Mouse (Mus musculus) retina, postnatal 1 day (tissue): ENCODE data around the gene Hecw1.

Experiments
- DNase-seq: peaks from one replicate; pipeline ENCODE4 v3.0.0-alpha.2; 2012

The Hecw1 gene

DNA sequence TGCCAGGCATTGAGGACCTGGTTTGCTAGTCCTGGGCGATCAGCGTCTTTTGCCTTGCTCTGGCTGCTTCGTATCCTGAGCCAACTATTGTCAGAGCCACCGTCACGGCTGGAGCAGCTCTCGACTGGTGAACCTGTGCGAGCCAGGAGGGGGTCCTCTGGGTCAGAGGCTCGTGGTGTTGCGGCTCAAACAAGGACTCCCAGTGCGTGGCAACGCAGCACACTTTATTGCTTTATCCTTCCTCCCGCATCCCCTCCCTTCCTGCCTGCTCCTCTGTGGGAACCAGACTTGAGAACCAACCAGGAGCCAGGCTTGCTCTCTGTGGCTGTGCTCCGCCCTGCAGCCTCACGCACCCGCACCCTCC is at the start of gene Hecw1:
Hecw1 (minus strand) TSS at position 323 of the 364 bp plus-strand sequence.
- DNase-seq, result peak; percentile 66

DNA sequence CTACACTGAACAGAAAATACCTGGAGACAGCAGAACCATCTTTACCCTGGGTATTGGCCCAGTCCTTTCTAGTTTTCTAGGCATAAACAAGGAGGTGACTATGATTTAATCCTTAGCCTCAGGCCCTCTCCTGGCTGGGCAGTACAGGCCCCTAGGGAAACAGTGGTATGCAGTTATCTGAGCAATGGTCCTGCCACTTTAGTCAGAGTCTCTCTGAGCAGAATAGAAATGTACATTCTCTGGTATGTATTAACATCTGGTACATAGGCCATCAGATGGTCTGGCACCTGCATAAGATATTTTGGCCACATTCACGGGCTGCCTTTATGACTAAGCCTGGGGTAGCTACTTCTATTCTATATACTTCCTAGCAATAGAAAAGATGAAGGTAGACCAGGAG is 38.3 kb upstream of the Hecw1 start:
- DNase-seq, result no peak

DNA sequence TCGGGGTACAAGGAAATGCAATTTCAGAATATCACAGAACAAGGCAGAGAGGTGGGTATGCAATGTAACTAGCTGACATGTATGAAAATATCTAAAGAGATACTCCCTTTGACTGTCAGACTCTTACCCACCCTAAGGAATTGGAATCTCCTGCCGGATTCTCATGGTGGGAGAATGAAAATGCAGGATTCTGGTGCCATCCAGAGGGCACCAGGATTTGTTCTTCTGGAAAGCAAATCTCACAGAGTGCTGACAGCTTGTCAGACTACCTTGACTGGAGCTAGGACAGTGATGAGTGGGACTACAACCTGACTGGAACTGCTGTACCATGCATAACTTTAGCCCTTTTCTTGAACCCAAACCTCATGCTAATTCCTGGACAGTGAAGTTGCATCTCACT is 29.6 kb upstream of the Hecw1 start:
- DNase-seq, result no peak

DNA sequence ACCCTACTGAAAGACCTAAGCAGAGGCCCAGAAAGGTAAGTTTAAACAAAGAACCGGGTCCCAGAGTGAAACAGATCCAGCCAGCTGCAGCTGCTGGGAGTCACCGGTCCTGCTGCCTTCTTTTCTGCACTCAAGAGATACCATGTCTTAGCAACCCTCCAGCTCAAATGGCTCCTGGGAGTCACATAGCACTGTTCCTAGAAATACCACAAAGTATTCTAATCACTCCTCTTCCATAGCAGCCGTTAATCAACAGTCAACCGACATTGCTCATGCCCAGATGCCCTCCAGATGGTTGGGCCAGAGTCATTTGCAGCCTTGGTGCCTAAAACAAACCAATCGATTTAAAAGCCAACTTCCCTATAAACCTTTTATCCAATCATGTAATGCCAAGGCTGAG is 19.8 kb upstream of the Hecw1 start:
- DNase-seq, result no peak

DNA sequence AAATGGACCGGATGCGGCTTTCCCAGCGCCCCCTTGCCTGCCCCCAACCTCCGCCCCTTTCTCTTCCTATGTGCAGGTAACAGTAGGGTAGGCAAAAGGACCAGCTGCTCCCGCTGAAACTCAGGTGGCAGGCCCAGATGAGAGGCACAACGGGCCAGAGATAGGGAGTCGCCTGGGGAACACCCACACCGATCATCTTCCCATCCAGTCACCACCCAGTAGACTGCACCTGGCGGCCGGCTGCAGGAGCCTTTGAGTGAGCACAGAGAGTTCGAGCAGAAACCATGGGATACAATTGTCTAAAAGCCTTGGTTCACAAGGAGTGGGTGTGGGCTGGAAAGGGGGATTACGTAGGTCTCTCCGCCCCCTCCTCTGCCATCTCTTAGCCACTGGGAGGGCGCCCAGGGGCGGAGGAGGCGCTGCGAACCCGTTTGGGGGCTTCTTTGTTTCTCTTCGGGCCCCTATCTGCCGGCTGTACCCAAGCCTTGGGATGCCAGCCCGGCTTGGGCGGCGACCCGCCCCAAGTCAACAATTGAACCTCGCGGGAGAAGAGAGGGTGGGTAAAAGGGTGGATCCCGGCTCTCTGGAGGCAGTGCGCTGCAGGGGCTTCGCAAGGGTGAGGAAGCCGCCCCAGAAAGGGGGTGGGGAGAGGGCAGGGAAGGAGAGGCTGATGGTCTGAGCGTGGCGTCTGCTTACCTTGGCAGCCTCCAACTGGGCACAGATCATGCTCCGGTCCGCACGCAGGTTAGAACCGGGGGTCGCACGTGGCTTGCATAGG is 711 bp downstream of the Hecw1 start:
- peak; percentile 78 for DNase-seq

DNA sequence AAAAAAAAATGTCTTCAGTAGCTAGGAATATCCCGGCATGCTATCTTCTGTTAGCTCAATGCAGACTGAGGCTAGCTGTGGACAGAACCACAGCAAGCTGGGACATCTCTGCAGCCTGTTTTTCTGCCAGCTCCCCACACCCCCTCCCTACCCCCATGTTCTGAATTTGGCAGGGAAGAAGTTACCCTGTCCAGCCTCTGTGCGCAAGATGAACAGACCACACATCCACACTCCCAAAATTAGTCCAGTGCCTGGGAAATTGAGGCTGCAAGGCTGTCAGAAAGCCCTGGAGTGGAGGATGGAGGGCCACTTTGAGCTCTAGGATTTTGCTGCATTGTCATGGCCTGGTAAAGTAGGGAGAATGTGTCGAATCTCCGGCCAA is 1.3 kb downstream of the Hecw1 start:
- DNase-seq, result no peak

DNA sequence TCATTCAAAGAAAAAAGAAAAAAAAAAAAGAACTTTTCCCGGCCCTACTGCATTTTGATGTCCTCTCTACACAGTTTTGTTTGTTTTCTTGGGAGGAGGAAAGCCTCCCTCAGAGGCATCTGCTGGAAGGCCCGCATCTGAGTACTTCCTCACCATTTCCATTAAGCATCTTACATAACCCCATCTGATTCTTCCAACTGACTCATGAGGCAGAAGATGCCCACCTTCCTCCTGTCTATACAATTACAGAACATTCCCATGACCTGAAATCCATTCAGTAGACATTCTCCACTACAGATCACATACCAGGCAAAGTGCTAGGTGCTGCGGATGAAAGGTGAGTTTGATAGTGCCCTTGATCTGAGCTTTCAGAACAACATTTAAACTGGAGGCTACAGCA is 3.4 kb downstream of the Hecw1 start:
- DNase-seq, result no peak

DNA sequence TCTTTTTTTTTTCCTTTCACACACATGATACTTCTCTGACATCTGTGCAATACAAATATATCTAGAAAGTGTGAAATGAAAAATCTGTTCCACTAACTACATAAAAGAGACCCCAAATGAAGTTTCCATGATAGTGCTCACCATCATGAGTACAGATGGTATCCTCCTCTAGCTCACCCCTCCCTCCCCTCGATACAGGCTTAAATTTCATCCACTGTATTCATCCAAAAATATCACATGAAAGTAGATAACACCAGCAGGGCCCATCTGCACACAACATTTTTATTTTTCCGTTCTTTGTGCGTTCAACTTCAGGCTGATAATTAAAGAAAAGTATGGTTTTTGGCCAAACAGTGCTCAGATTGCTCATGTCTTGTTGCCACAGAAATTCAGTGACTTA is 5.5 kb downstream of the Hecw1 start:
- DNase-seq, result no peak

DNA sequence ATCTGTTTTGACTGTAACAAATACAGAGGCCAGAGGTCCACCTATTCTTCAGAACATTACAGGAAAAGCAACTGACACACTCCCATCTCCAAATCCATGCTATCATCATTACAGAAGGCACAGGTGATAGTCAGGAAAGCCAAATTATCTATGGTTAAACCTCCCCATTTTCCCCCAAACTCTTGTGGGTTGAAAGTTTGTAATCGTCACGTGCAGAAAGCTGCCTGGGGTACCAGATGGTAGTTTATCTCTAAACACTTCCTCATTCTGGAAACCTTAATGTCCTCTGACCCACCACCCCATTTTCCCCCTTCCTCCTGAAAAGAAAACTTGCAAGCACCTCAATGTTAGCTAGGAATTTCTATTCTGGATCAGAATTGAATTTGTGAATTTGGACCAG is 7.9 kb downstream of the Hecw1 start:
- no peak for DNase-seq

DNA sequence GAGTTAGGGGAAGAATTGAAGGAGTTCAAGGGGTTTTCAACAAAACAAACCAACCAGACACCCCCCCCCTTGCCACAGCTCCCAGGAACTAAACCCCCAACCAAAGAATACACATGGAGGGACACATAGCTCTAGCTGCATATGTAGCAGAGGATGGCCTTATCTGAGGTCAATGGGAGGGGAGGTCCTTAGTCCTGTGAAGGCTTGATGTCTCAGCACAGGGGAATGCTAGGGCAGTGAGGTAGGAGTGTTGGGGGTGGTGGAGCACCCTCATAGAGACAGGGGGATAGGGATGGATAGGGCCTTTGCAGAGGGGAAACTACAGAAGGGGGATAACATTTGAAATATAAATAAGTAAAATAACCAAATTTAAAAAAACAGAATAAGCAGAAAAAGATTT is 9.1 kb downstream of the Hecw1 start:
- no peak for DNase-seq

DNA sequence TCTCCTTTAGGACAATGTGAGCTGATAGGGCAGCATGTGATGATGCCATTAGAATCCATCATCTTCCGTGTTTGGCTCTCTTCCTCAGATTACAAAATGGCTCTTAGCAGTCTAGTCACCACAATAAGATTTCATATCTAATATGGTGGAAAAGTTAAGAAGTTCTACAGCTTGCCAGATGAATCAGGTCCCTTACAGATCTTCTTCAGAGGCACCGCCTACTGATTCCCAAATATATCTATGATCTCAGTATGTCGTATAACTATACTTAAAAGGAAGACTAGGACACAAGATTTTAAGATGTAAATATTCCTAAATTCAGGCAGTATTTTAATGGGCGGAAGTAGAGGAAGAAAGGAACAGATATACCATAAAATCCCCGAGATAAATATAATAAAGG is 16.3 kb downstream of the Hecw1 start:
- DNase-seq, result no peak

DNA sequence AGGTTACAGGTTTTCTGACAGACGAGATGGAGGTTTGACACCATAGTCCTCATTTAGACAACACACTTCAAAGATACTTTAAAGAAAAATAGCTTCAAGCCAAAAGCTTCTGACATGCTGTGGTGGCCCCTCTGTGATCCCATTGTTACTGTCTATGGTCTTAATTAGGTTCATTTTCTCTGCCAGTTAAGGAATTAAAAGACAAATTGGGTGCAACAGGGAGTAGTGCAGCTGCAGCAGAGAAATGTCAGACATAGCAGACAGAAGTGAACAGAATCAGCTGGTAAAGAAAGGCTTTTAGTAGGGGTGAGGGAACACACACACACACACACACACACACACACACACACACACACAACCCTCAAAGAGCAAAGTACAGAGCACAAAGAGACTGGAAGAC is 22.8 kb downstream of the Hecw1 start:
- peak; percentile 26 for DNase-seq

DNA sequence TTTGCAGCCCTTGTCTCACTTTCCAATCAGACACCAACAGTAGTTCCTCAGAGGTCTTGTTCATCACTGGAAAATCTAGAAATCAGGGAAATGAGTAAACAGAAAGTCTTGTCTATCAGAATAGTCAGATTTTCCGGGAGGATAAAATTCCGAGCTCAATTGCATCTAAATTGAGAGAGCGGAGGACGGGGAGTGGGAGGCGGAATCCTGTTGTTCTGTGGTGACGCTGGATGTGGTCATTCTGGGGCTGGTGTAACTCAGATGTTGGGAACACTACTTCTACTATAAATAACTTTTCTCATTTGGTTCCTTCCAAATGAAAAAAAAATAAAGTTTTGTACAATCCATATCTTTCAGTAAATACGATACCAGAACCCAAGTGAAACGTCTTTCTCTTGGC is 24.2 kb downstream of the Hecw1 start:
- DNase-seq, result no peak

DNA sequence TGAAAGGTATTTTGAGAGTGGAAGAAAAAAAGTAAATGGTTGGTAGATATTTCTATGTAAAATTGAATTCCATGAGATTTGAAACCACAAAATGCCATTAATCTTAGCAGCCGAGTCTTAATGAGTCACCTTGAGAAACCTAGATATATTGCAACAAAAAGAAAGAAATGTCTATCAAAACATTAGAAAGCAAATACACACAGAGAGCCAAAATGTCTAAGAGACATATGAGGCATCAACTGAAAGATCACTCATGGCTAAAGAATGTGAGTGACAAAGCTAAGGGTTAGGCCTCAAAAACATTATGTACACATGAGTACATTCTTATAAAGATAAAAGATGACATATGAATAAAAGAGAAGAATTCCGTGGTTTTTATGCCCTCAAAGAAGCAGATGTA is 26.1 kb downstream of the Hecw1 start:
- DNase-seq, result no peak

DNA sequence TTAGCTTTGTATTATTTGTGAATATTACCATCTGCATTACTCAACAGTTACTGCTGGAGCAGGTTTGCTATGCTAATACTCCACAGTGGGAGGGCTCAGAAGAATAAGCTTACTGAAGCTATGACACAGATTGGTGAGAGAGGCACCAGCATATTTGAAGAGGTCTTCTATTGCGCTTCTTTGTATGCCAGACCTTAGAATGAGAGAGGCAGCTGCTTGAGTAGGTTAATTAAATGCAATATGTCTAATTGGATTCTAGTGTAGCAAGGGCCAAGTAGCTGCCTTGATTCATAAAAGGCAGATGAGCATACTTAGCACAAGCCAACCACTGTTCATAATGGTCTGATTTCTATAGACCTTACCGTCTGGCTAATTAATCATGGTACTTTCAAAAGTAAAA is 35.2 kb downstream of the Hecw1 start:
- peak; percentile 12 for DNase-seq

DNA sequence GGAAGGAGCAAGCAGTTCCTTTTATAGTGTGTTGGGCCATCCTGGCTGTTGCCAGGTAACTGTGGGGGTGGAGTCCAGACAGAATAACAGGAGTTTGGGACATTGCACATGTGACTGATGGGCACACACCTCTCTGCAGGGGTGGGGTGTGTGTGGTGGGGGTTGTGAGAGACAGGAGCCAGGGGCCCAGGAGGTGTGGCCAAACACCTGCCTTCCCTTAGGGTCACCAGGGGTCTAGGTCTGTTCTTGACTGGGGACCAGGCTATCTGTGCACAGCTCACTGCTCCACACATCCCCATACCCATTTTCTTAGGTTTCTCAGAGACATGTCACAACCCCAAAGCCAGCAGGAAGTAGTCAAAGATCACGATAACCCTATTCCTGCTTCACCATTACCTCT is 51.9 kb downstream of the Hecw1 start:
- DNase-seq, result no peak

DNA sequence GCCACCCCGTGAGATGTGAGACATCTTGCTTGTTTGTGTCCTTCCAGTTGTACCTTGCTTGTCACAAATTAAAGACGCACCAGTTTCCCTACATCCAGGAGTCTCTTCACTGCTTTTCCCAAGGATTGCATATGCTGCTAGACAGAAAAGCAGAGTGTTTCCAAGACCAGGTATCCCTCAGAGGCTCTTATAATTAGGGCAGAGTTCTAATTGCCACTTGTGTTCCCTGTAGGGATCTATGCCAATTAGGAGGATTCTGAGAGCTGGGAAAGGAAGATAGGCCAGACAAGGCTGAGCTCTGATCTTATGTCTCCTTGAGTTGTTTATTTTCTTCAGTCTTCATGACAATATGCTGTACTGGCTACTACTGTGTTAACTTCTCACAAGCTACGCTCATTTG is 55.5 kb downstream of the Hecw1 start:
- no peak for DNase-seq

DNA sequence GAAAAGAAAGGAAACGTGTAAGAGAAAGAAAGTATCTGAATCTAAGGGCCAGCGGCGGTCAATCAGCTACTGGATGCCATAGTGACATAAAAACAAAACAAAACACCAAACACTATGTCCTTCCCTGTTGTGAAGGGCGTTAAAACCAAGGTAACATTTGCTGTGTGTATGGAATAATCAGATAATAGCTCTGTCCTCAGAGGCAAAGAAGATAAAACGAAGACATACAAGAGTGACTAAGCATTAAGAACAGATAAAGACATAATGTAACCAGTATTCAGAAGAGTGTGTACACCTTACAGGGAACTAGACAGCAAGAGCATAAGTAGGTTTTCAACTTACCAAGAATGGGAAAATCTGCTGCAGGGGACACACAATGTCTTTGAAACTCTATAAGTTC is 62.0 kb downstream of the Hecw1 start:
- no peak for DNase-seq

DNA sequence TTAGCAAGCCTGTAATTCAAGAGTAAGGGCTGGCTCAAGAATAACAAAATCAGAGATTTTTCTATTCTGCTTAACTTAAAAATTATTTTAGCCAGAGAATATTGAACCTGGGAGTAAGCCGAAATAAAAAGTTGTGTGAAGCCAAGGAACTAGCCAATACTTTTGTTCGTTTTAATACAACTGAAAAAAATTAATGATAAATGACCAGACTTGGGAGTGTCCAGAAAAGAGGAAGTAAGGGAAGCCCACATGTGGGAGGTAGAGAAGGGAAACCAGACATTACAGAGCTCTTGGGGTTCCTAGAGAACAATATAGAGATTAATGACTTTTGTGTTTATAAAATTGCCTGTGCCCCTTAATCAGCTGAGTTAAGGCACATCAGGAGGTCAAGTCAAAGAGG is 66.0 kb downstream of the Hecw1 start:
- no peak for DNase-seq

DNA sequence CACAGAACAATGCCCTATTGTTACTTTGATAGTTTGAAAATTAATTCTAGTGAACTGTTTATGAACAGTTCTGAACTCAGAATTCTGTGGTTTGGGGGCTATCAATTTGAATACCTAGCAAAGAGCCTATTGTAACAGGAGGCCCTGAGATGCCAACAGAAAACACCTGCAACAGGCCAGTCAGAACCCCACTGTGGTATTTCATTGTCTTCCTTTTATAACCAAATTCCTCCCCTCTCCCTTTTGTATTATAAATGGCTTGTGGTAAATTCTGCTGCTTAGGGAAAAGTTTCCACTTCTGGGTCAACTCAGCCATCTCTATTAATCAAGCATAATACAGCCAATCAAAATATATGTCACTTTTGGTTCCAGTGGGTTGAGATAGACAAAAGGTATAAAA is 83.5 kb downstream of the Hecw1 start:
- DNase-seq, result no peak

DNA sequence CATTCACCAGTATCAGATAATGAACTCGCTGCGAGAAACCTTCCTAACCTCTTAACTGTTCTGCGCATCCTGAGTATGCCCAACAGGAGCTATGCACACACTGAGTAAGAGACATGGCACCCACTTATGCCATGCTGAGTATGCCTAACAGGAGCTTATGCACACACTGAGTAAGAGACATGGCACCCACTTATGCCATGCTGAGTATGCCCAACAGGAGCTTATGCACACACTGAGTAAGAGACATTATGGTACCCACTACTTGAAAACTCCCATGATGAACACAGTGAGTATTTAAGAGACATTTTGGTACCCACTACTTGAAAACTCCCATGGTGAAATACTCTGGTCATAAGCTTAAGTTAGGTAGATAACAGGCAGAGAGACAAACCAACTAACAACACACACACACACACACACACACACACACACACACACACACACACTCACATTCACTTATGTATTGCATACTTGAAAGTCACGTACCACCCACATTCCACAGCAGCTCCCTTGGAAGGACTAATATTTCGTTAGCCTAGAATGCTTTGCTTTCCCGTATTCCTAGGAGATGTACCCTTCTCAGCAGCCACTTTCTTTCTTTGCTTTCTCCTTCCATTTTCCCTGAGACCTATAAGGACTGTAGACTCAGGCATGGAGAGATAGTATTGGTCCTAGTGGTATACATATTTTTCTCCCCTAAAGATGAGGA is 94.0 kb downstream of the Hecw1 start:
- DNase-seq, result no peak

DNA sequence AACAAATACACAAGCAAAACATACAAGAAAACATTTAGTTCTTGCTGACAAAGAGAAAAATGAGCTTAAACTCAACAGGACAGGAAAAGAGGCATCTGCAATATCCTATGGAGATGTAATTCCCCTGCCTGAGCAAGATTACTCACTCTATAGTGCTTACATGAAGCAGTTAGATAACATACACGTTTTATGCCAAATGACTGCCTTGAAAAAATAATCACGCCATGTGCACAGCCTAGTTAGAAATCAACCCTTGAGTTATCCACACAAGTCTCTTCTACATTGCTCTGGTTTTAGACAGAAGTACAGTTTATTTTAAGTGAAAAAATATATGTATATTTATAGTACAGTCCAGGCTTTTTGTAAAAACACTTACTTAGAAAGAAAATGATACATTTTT is 98.2 kb downstream of the Hecw1 start:
- DNase-seq, result no peak

DNA sequence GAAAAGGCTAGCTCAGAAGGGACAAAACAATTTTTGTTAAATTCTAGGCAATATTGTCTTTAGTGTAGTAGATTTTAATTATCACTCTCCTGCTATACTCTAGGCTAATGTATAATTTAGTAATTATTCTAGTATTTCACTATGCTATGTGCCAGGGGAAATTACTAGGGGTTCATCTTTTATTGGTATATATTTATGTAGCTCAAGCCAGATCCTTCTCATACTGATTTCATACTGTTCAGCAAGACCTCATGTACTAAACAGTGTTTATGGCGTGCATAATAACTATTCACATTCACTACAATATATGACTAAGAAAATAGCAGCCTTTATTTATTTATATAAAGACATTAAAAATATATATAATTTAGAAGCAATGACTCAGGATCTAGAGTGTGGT is 109.6 kb downstream of the Hecw1 start:
- DNase-seq, result no peak

DNA sequence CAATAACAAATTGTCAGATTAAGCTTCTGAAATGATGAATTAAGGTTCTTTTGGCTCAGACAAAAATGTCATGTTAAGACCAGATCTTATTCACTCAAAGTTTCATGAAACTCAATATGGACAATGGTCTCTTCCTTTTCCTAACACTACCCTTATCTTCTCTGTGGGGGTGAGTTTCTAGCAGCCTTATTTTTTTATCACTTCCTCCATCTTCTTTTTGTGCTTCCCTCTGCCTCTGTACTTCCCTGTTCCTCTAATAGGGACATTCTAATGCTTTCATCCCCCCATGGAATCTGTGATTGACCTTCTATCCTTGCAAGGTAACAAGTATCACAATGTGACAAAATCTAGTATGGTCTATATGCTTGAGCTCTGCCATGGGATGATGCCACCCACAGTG is 148.6 kb downstream of the Hecw1 start:
- DNase-seq, result no peak

DNA sequence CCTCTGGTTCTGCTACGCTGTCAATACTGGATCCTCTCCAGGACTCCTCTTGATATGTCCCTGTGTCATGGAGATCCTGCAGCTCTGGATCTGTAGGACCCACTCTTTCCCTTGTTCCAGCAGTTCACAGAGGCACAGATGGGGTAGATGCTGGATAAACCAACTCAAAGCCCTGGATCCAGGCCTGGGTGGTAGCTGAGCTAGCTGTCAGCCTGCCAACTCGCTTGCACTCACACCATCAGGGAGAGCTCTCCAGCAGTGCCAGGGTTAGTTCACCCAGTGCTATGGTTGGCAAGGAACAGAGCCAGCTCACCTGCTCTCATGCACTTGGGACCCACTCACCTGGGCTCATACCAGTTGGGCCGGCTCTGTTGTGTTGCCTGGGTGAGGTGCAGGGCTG is 157.5 kb downstream of the Hecw1 start:
- DNase-seq, result no peak
